Mouse (Mus musculus) T-helper 17 cell (primary cell): ENCODE measurements around the gene Gm3500.

Experiments
- in situ Hi-C, 2 experiments: fragments of 300-600 bp; cut with MboI, MseI; formaldehyde crosslinking; loops; 1 replicate in 1 of 2; 2 replicates in 1 of 2; pipeline ENCODE4 v1.15.1; 2025; ENCODE audit warnings: high pct_unique_total_duplicates in 2 of 2

The Gm3500 gene

DNA sequence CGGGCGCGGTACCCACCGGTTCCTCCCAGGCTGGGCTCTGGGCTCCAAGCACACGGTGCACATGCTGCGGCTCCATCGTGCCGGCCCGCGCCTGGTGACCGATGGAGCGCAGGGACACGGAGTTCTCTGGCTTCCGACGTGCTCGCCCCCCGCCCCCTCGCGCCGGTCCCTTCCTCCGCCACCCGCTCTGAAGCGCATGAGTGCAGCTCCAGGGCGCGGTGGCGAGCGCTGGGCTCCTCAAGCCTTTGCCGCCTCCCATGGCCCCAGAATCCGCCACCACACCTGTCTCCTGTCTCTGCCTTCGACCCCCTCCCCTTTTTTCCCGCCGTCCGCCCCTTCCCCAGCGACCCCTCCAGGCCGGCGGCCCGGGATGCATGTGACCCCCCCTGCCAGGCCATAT, at the start of gene Gm3500:
Gm3500 (minus strand) TSS at position 101 of the 400 bp plus-strand sequence.
- in situ Hi-C loops, result loop anchor here in 1 of 2 experiments (25.0 kb wide), 1 partner anchor 1277 kb away; the partner anchor contains the start of gene Gm8108

DNA sequence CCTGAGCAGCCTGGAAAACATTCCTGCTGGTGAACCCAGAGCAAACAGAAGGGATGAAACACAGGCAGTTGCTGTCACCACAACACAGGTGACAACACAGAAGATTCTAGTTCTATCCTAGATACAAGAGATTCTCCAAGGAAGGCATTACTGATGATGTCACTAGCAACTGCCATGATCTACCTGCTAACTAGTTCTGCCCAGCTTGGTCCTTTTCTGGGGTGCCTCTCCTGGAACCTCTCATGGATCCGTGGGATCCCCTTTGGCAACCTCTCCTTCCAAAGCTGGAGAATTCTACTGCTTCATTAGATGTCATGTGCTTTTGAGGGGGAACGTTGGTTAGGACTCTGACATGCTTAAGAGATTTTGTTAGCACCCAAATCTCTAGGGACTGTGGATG, 54.0 kb downstream of the Gm3500 start, which contains the start of gene Gm3542:
Gm3542 (minus strand) TSS at position 101 of the 400 bp plus-strand sequence.
- in situ Hi-C loops, result loop anchor here in 1 of 2 experiments (25.0 kb wide), 1 partner anchor 827 kb away; no protein-coding TSS in a partner anchor
